Mouse (Mus musculus): ENCODE results near the gene Mta3. TPM values are rescaled to one million over a fixed set of nuclear protein-coding genes. Genes with fewer than 3 reads are reported as not detected.

Gene Mta3
- polyA plus RNA-seq, 1 experiment, result 162 TPM

DNA sequence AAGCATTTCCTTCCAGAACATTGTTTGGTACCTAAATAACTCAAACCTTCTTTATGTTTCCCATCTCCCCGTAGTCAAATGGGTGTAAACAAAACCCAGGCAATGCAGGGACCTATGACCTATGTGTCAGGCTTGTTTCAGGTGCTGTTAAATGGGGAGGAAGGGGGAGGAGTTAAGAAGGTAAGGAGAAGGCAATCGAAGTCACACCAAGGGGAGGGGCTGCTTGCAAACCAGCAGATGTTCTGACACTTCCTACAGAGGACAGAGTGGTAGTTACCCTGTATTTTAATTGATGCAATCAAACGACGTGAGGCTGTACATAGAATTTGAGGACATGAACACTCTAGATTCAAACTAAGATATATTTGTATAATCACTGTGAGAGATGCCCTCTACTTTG, 142.5 kb downstream of the Mta3 start:
- Histone ChIP-seq H3K4me1 (ENCODE audit: control insufficient read depth, insufficient read depth, low read length) (peaks cover 3% of the 10 kb centered on the region), H3K27me3 (ENCODE audit: control insufficient read depth, insufficient read depth, low read length, poor library complexity, severe bottlenecking) (no peaks in the 10 kb centered on the region), H3K4me3 (ENCODE audit: low read depth, low read length) (no peak overlapping the region), H3K9ac (ENCODE audit: low read depth, poor library complexity, severe bottlenecking) (no peak overlapping the region), H3K27ac (ENCODE audit: insufficient read depth, low read length) (no peak overlapping the region), H3K36me3 (ENCODE audit: control insufficient read depth, insufficient read depth, low read length, poor library complexity, severe bottlenecking) (no peaks in the 10 kb centered on the region), H3K9me3 (replicated peaks; ENCODE audit: control insufficient read depth, insufficient read depth, low read length, poor library complexity, severe bottlenecking) (no peaks in the 10 kb centered on the region)
- no peak for TF ChIP-seq EP300 (IDR thresholded peaks at IDR 0.05; ENCODE audit: insufficient read depth, low read depth, low read length)
- no peak for TF ChIP-seq CTCF (IDR thresholded peaks at IDR 0.05; ENCODE audit: low read depth, low read length)
- TF ChIP-seq POLR2A (IDR thresholded peaks at IDR 0.05; ENCODE audit: insufficient read depth, low read length), result no peak

DNA sequence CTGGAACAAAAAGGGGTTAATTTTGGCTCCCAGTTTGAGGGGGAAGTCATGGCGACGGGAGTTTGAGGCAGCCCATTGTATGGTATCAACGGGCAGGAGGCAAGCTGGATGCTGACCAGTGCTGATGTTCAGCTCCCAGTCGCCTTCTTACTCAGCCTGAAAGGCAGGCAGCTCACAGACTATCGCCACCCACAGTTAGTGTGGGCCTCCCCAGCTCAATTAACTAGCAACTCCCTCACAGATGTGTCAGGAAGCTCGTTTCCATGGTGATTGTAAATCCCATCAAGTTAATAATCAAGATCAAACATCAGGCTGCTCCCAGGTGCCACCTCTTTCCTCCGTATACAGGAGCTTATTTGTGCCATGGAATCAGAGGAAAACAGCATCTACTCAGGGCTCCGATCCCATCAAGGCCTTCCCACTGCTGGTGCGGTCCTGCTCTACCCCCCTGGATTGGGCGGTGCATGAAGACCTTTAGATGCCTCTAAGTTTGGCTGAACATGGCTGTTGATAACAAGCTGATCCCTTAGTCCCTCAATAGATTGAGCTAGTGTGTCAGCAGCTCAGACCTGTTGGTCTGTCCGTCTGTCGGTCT, 143.2 kb downstream of the Mta3 start:
- TF ChIP-seq CTCF (IDR thresholded peaks at IDR 0.05; ENCODE audit: low read depth, low read length) (no peak), POLR2A (IDR thresholded peaks at IDR 0.05; ENCODE audit: insufficient read depth, low read length) (no peak), EP300 (IDR thresholded peaks at IDR 0.05; ENCODE audit: insufficient read depth, low read depth, low read length) (no peak)
- Histone ChIP-seq H3K9ac (ENCODE audit: low read depth, poor library complexity, severe bottlenecking) (no peak overlapping the region), H3K9me3 (replicated peaks; ENCODE audit: control insufficient read depth, insufficient read depth, low read length, poor library complexity, severe bottlenecking) (no peaks in the 10 kb centered on the region), H3K27ac (ENCODE audit: insufficient read depth, low read length) (no peak overlapping the region), H3K4me3 (ENCODE audit: low read depth, low read length) (no peak overlapping the region), H3K36me3 (ENCODE audit: control insufficient read depth, insufficient read depth, low read length, poor library complexity, severe bottlenecking) (no peaks in the 10 kb centered on the region), H3K4me1 (ENCODE audit: control insufficient read depth, insufficient read depth, low read length) (peaks cover 3% of the 10 kb centered on the region), H3K27me3 (ENCODE audit: control insufficient read depth, insufficient read depth, low read length, poor library complexity, severe bottlenecking) (no peaks in the 10 kb centered on the region)

DNA sequence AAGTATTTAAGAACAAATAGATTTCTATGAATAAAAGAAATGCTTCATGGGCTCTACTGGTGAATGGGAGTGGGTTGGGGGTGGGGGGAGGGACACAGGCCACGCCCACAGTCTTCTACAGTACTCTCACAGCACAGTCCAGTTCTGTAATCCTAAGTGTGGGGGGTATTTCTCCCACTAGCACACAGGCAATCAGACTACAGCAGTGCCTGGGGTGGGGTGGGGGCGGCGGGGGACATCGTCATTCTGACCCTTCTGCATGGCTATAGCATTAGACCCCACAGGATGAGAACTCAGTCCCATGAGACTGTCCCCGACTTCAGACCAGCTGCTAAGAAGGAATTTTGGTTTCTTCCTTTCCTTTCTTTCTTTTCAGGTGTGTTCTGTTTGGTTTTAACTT, 143.8 kb downstream of the Mta3 start:
- H3K4me3 ChIP-seq (ENCODE audit: low read depth, low read length), result no peak overlapping the region
- H3K27me3 ChIP-seq (ENCODE audit: control insufficient read depth, insufficient read depth, low read length, poor library complexity, severe bottlenecking), result no peaks in the 10 kb centered on the region
- no peak for TF ChIP-seq CTCF (IDR thresholded peaks at IDR 0.05; ENCODE audit: low read depth, low read length)
- TF ChIP-seq EP300 (IDR thresholded peaks at IDR 0.05; ENCODE audit: insufficient read depth, low read depth, low read length), result no peak
- TF ChIP-seq POLR2A (IDR thresholded peaks at IDR 0.05; ENCODE audit: insufficient read depth, low read length), result no peak
- no peak overlapping the region for H3K27ac ChIP-seq (ENCODE audit: insufficient read depth, low read length)
- no peak overlapping the region for H3K9ac ChIP-seq (ENCODE audit: low read depth, poor library complexity, severe bottlenecking)
- H3K36me3 ChIP-seq (ENCODE audit: control insufficient read depth, insufficient read depth, low read length, poor library complexity, severe bottlenecking), result no peaks in the 10 kb centered on the region
- H3K4me1 ChIP-seq (ENCODE audit: control insufficient read depth, insufficient read depth, low read length), result peaks cover 3% of the 10 kb centered on the region
- H3K9me3 ChIP-seq (replicated peaks; ENCODE audit: control insufficient read depth, insufficient read depth, low read length, poor library complexity, severe bottlenecking), result no peaks in the 10 kb centered on the region

DNA sequence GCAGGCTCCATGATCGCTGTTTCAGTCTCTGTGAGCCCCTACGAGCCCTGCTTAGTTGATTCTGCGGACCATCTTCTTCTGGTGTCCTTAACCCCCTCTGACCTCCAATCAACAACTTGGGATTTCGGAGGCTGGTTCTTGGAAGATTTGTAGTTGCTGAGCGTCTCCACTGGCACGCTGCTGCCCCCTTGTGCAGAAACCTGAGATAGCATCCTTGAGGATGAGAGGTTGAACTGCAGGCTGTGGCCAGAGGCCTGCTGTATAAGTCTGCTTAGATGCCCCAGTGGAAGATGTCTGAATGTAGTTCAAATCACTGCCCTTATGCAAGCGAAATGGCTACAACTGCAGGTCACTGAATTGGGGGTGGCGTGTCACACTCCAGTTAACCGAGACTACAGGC, 144.5 kb downstream of the Mta3 start:
- Histone ChIP-seq H3K4me1 (ENCODE audit: control insufficient read depth, insufficient read depth, low read length) (peaks cover 3% of the 10 kb centered on the region), H3K4me3 (ENCODE audit: low read depth, low read length) (peak overlapping the region; percentile 27), H3K9ac (ENCODE audit: low read depth, poor library complexity, severe bottlenecking) (0 out of 2 replicates have a peak overlapping the region, but pooled peaks have one; percentile 8), H3K27ac (ENCODE audit: insufficient read depth, low read length) (no peak overlapping the region), H3K27me3 (ENCODE audit: control insufficient read depth, insufficient read depth, low read length, poor library complexity, severe bottlenecking) (no peaks in the 10 kb centered on the region), H3K9me3 (replicated peaks; ENCODE audit: control insufficient read depth, insufficient read depth, low read length, poor library complexity, severe bottlenecking) (no peaks in the 10 kb centered on the region), H3K36me3 (ENCODE audit: control insufficient read depth, insufficient read depth, low read length, poor library complexity, severe bottlenecking) (no peaks in the 10 kb centered on the region)
- no peak for TF ChIP-seq EP300 (IDR thresholded peaks at IDR 0.05; ENCODE audit: insufficient read depth, low read depth, low read length)
- no peak for TF ChIP-seq POLR2A (IDR thresholded peaks at IDR 0.05; ENCODE audit: insufficient read depth, low read length)
- peak; percentile 91 for TF ChIP-seq CTCF (IDR thresholded peaks at IDR 0.05; ENCODE audit: low read depth, low read length)

DNA sequence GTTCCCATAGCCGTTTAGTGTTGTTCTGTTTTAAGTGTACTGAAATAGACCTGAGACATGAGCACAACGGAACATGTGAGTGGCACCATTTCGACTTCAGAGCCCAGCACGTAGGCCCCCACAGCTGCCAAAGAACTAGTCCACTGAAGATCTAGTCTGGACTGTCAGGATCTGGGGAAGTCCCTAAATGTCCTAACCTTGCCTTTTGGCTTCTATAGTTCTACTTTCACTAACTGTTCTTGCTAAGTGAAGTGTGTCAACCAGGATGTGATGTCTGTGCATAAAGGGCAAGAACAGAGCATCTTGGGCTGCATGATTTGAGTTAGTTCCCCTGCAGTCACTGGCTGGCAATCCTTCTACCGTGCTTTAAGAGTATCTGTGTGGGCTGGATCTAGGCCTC, 144.9 kb downstream of the Mta3 start:
- Histone ChIP-seq H3K9me3 (replicated peaks; ENCODE audit: control insufficient read depth, insufficient read depth, low read length, poor library complexity, severe bottlenecking) (no peaks in the 10 kb centered on the region), H3K9ac (ENCODE audit: low read depth, poor library complexity, severe bottlenecking) (no peak overlapping the region), H3K27me3 (ENCODE audit: control insufficient read depth, insufficient read depth, low read length, poor library complexity, severe bottlenecking) (no peaks in the 10 kb centered on the region), H3K4me1 (ENCODE audit: control insufficient read depth, insufficient read depth, low read length) (peaks cover 3% of the 10 kb centered on the region), H3K4me3 (ENCODE audit: low read depth, low read length) (no peak overlapping the region), H3K36me3 (ENCODE audit: control insufficient read depth, insufficient read depth, low read length, poor library complexity, severe bottlenecking) (no peaks in the 10 kb centered on the region), H3K27ac (ENCODE audit: insufficient read depth, low read length) (no peak overlapping the region)
- TF ChIP-seq EP300 (IDR thresholded peaks at IDR 0.05; ENCODE audit: insufficient read depth, low read depth, low read length), result no peak
- no peak for TF ChIP-seq POLR2A (IDR thresholded peaks at IDR 0.05; ENCODE audit: insufficient read depth, low read length)
- no peak for TF ChIP-seq CTCF (IDR thresholded peaks at IDR 0.05; ENCODE audit: low read depth, low read length)

DNA sequence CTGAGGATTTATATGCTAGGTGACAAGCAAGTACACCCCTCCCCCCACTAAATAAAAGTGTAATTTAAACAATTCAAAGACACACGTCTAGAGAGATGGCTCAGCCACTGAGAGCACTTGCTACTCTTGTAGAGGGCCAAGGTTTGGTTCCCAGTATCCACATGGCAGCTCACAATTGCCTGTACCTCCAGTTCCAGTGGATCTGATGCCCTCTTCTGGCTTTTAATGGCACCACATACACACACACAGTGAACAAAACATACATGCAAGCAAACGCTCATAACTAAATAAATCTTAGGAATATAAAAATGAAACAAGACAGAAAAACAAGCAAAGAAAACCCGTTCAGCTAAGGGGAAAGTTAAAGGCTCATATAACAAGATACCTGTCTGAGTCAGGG, 147.9 kb downstream of the Mta3 start:
- 0 out of 2 replicates have a peak overlapping the region, but pooled peaks have one; percentile 18 for H3K9ac ChIP-seq (ENCODE audit: low read depth, poor library complexity, severe bottlenecking)
- no peaks in the 10 kb centered on the region for H3K9me3 ChIP-seq (replicated peaks; ENCODE audit: control insufficient read depth, insufficient read depth, low read length, poor library complexity, severe bottlenecking)
- H3K4me1 ChIP-seq (ENCODE audit: control insufficient read depth, insufficient read depth, low read length), result no peaks in the 10 kb centered on the region
- no peak overlapping the region for H3K27ac ChIP-seq (ENCODE audit: insufficient read depth, low read length)
- no peaks in the 10 kb centered on the region for H3K27me3 ChIP-seq (ENCODE audit: control insufficient read depth, insufficient read depth, low read length, poor library complexity, severe bottlenecking)
- no peak for TF ChIP-seq EP300 (IDR thresholded peaks at IDR 0.05; ENCODE audit: insufficient read depth, low read depth, low read length)
- peak; percentile 35 for TF ChIP-seq CTCF (IDR thresholded peaks at IDR 0.05; ENCODE audit: low read depth, low read length)
- no peak for TF ChIP-seq POLR2A (IDR thresholded peaks at IDR 0.05; ENCODE audit: insufficient read depth, low read length)
- peak overlapping the region; percentile 94 for H3K4me3 ChIP-seq (ENCODE audit: low read depth, low read length)
- no peaks in the 10 kb centered on the region for H3K36me3 ChIP-seq (ENCODE audit: control insufficient read depth, insufficient read depth, low read length, poor library complexity, severe bottlenecking)

Data from ES-Bruce4 (cell line).